14 mouse cellular contexts compared by ENCODE assay signal in the genomic region with DNA sequence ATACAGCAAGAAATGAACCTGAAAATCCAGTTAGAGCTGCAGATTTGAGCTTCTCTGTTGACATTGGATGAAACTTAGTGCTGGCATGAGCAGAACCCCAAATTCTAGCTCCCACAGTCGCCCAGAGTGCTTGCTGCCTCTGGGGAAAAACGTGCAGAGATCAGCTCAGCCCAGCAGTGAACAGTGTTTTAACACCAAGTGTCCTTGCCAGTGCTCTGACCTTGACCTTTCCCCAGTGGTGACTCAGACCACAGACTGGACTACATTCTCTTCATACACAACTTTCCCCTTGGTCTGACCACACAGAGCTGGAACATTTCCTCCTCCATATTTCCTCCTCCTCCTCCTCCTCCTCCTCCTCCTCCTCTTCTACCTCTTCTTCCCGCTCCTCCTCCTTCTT. TPM values are rescaled to one million over a fixed set of nuclear protein-coding genes. Genes with fewer than 3 reads are reported as not detected.
DNase-seq lines count a peak whose midpoint lies in the region; ATAC-seq and TF ChIP-seq lines count a peak whose summit lies in the region.
"Had no signal": no experiment of that assay in that cellular context is flagged by ENCODE, and none has a peak within 500 bp of the region (broad histone marks: within the 10 kb centered on the region; RNA-seq: fewer than 3 reads in every experiment).

No protein-coding gene starts in this region.

- H3K9me3 ChIP-seq in heart, postnatal 0 days (replicated peaks; ENCODE audit: control insufficient read depth, low read length): no peaks in the 10 kb centered on the region
- H3K9me3 ChIP-seq in liver, embryonic 13.5 days (replicated peaks): no peaks in the 10 kb centered on the region
- H3K9me3 ChIP-seq: midbrain, embryonic 10.5 days; neural tube, embryonic 13.5 days had no signal

- ATAC-seq in heart, postnatal 0 days (ENCODE audit: insufficient read depth, low read depth): no peak
- ATAC-seq in liver, embryonic 13.5 days (ENCODE audit: low read depth): no peak
- no peak for ATAC-seq in cerebellum, adult (ENCODE audit: insufficient number of reproducible peaks, low FRiP score, low TSS enrichment)

- DNase-seq in heart, postnatal 0 days (ENCODE audit: low spot score): no peak
- no peak for DNase-seq in heart, adult 18-20 months
- peak; percentile 77 for DNase-seq in ES-CJ7 (ENCODE audit: low read depth, low spot score)
- peak; percentile 77 for DNase-seq in adrenal gland, postnatal 10 days
- DNase-seq in liver, embryonic 13.5 days: no peak
- no peak for DNase-seq in thymus, postnatal 4 days
- DNase-seq in urinary bladder, adult 18-20 months (ENCODE audit: low spot score in 2 of 2): no peak
- DNase-seq: gastrocnemius, postnatal 25 days; kidney, adult 18-20 months; layer of hippocampus, adult 9-11 months had no signal

- no peak overlapping the region for H3K9ac ChIP-seq in heart, postnatal 0 days (replicated peaks; ENCODE audit: low read depth, low read length)
- peak overlapping the region; percentile 92 for H3K9ac ChIP-seq in liver, embryonic 13.5 days
- H3K9ac ChIP-seq: neural tube, embryonic 13.5 days had no signal

- H3K36me3 ChIP-seq in heart, postnatal 0 days (replicated peaks; ENCODE audit: control insufficient read depth, insufficient read depth, low read length): no peaks in the 10 kb centered on the region
- peaks cover 9% of the 10 kb centered on the region; the same call in 1 of the 2 replicates for H3K36me3 ChIP-seq in liver, embryonic 13.5 days
- H3K36me3 ChIP-seq: midbrain, embryonic 10.5 days; neural tube, embryonic 13.5 days had no signal

- no peak overlapping the region for H3K4me3 ChIP-seq in heart, postnatal 0 days (ENCODE audit: low read depth, low read length)
- peak overlapping the region; percentile 91 for H3K4me3 ChIP-seq in liver, embryonic 13.5 days (replicated peaks)

- H3K27me3 ChIP-seq in heart, postnatal 0 days (ENCODE audit: control insufficient read depth, insufficient read depth, low read length): peaks cover 21% of the 10 kb centered on the region; the same call in 1 of the 2 replicates
- H3K27me3 ChIP-seq in liver, embryonic 13.5 days: no peaks in the 10 kb centered on the region; the same call in 1 of the 2 replicates

- 0 out of 2 replicates have a peak overlapping the region, but pooled peaks have one; percentile 95 for H3K4me2 ChIP-seq in heart, postnatal 0 days (ENCODE audit: low read depth, low read length)
- peak overlapping the region; percentile 97 for H3K4me2 ChIP-seq in liver, embryonic 13.5 days

- 48% methylated on average over 3 of the region's 3 CpGs for WGBS in heart, postnatal 0 days
- WGBS in liver, embryonic 13.5 days (ENCODE audit: insufficient replicate concordance): 29% methylated on average over 3 of the region's 3 CpGs

- peaks cover 18% of the 10 kb centered on the region; the same call in 1 of the 2 replicates for H3K4me1 ChIP-seq in heart, postnatal 0 days (ENCODE audit: control insufficient read depth, insufficient read depth)
- peaks cover 75% of the 10 kb centered on the region for H3K4me1 ChIP-seq in liver, embryonic 13.5 days (replicated peaks)

- no peak for TF ChIP-seq CTCF in heart, postnatal 0 days (IDR thresholded peaks at IDR 0.05; ENCODE audit: low read depth)

- no peak overlapping the region for H3K27ac ChIP-seq in heart, postnatal 0 days (ENCODE audit: low read depth)
- peak overlapping the region; percentile 95 for H3K27ac ChIP-seq in liver, embryonic 13.5 days
- H3K27ac ChIP-seq: neural tube, embryonic 13.5 days had no signal

- TF ChIP-seq EP300 in heart, postnatal 0 days (IDR thresholded peaks at IDR 0.05; ENCODE audit: low read depth): no peak

RNA-seq across cellular contexts. Expression of a gene that starts 1.6 kb away (rescaled TPM):
- 4.4 and 9.9 TPM in 2 replicates for total RNA-seq in heart, postnatal 0 days (2014; rRNA removed; ENCODE audit: low replicate concordance)
- polyA plus RNA-seq in heart, postnatal 0 days (2015; fragmentation: Nextera tagmentation; extraction: Ambion mirVana): 10.0 and 11.9 TPM in 2 replicates
- total RNA-seq in heart, adult 18-20 months (2021): 1 to 10 TPM; 4.9 to 5.1 TPM
- total RNA-seq in adrenal gland, postnatal 10 days (2021): 10 to 100 TPM; 10.3 to 13.4 TPM
- polyA plus RNA-seq in liver, embryonic 13.5 days (2015; fragmentation: Nextera tagmentation; extraction: Ambion mirVana): 11.5 and 13.1 TPM in 2 replicates

RNA-seq across cellular contexts. Expression of a gene that starts 43.1 kb away (rescaled TPM):
- 317 and 327 TPM in 2 replicates for total RNA-seq in heart, postnatal 0 days (2014; rRNA removed; ENCODE audit: low replicate concordance)
- polyA plus RNA-seq in heart, postnatal 0 days (2015; fragmentation: Nextera tagmentation; extraction: Ambion mirVana): 266 and 267 TPM in 2 replicates
- total RNA-seq in heart, adult 18-20 months (2021): 100 to 1,000 TPM; 405 to 445 TPM
- total RNA-seq in adrenal gland, postnatal 10 days (2021): 100 to 1,000 TPM; 351 to 364 TPM
- 179 and 196 TPM in 2 replicates for polyA plus RNA-seq in liver, embryonic 13.5 days (2015; fragmentation: Nextera tagmentation; extraction: Ambion mirVana)

RNA-seq across cellular contexts. Expression of a gene that starts 51.9 kb away (rescaled TPM):
- 252 and 255 TPM in 2 replicates for total RNA-seq in heart, postnatal 0 days (2014; rRNA removed; ENCODE audit: low replicate concordance)
- polyA plus RNA-seq in heart, postnatal 0 days (2015; fragmentation: Nextera tagmentation; extraction: Ambion mirVana): 317 and 337 TPM in 2 replicates
- total RNA-seq in heart, adult 18-20 months (2021): 100 to 1,000 TPM; 577 to 637 TPM
- total RNA-seq in adrenal gland, postnatal 10 days (2021): 1 to 10 TPM; 2.2 to 9.3 TPM
- 0.07 and 0.57 TPM in 2 replicates for polyA plus RNA-seq in liver, embryonic 13.5 days (2015; fragmentation: Nextera tagmentation; extraction: Ambion mirVana)
- polyA plus RNA-seq: forebrain, embryonic 11.5 days; midbrain, embryonic 10.5 days had no signal

Comparison
In these comparisons a context has a peak if more than half of its experiments do, and no peak if none do; other contexts are left out.
1. DNase-seq: peak in ES-CJ7 (single experiment) and adrenal gland, postnatal 10 days (single experiment); none in heart, postnatal 0 days (single experiment), heart, adult 18-20 months (0 of 2), liver, embryonic 13.5 days (single experiment), thymus, postnatal 4 days (single experiment) and urinary bladder, adult 18-20 months (0 of 2).
2. RNA of a gene that starts 51.9 kb away (total RNA-seq): 577 to 637 TPM in heart, adult 18-20 months and 252 to 255 TPM in heart, postnatal 0 days; 2.2 to 9.3 TPM in adrenal gland, postnatal 10 days; every median in the first group is over 10 times any median in the second.